Mouse (Mus musculus) midbrain, embryonic 11.5 days (tissue): ENCODE measurements at regions not wholly inside any gene's neighbourhood (a gene's known extent, or its start where the extent isn't known, plus 50 kb on each side); places are given as distances from the start of the nearest gene placed in this dataset.
"Not testable (repeated sequence)": the region's sequence is repeated elsewhere in the genome, so short reads cannot be mapped to it uniquely, and the experiment has no call there.

Experiments
- ATAC-seq: fragments of 200-750 bp; cut with Nextera tagmentation; 2 replicates; pipeline ENCODE4 v1.8.0; 2017; ENCODE audit warnings: moderate TSS enrichment, moderate library complexity; ENCODE audit not compliant: low FRiP score
- DNase-seq: peaks from one replicate; pipeline ENCODE4 v3.0.0; 2015; ENCODE audit warnings: low spot score; ENCODE audit errors: missing footprints
- H3K27ac ChIP-seq: fragments of 300-500 bp; sonication (generic); 2 replicates; pipeline ENCODE4 v1.5.1; 2014; ENCODE audit warnings: low read depth, low read length
- H3K27me3 ChIP-seq: fragments of 300-500 bp; sonication (generic); 2 replicates; pipeline ENCODE4 v1.6.1; 2014; ENCODE audit warnings: mild to moderate bottlenecking, low read length, moderate library complexity, mixed read lengths; ENCODE audit not compliant: control insufficient read depth, insufficient read depth
- H3K36me3 ChIP-seq: fragments of 300-500 bp; sonication (generic); 2 replicates; pipeline ENCODE4 v1.6.1; 2014; ENCODE audit warnings: mild to moderate bottlenecking, low read length, moderate library complexity, mixed read lengths; ENCODE audit not compliant: control insufficient read depth, insufficient read depth
- H3K4me1 ChIP-seq: fragments of 300-500 bp; sonication (generic); 2 replicates; pipeline ENCODE4 v1.6.1; 2014; ENCODE audit warnings: low read length; ENCODE audit not compliant: control insufficient read depth, insufficient read depth
- H3K4me2 ChIP-seq: fragments of 300-500 bp; sonication (generic); 2 replicates; pipeline ENCODE4 v1.6.1; 2014; ENCODE audit warnings: mild to moderate bottlenecking, moderate library complexity
- H3K4me3 ChIP-seq: fragments of 300-500 bp; sonication (generic); 2 replicates; pipeline ENCODE4 v1.5.1; 2014; ENCODE audit warnings: low read depth, low read length
- H3K9ac ChIP-seq: fragments of 300-500 bp; sonication (generic); 2 replicates; pipeline ENCODE4 v1.6.1; 2014; ENCODE audit warnings: low read length
- H3K9me3 ChIP-seq: fragments of 300-500 bp; sonication (generic); 2 replicates; pipeline ENCODE4 v1.6.1; 2016; ENCODE audit warnings: low read length; ENCODE audit not compliant: control insufficient read depth
- WGBS: fragments of 180-500 bp; shearing (Covaris S2); extraction: QIAGEN DNeasy Blood & Tissue Kit; methylation state at CpG from one replicate; pipeline ENCODE4 v1.1.7; 2014; 5-methylcytosine and 5-hydroxymethylcytosine counted together

DNA sequence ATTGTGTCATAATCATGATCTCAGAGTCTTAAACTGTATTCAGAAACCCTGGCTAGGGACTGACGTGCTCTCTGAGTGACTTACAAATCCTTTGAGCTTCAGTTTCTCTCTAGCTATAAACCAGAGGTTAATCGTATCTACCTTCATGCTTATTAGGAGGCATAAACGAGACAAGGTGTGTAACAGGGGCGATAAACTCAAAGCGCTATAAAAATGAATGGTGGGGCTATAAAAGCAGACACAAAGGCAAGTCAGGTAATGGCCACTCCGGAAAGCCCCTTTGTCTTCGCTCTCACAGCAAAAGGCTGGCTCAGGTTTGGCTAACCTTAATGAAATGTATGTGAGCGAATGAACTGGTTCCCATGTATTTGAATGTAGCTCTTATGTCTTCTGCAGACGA lies 94.6 kb downstream of the Gm9817 start:
- H3K4me3 ChIP-seq: no peak overlapping the region
- no peaks in the 10 kb centered on the region for H3K4me1 ChIP-seq
- H3K36me3 ChIP-seq: no peaks in the 10 kb centered on the region
- no peak overlapping the region for H3K9ac ChIP-seq
- DNase-seq (no peak), ATAC-seq (no peak)
- WGBS: 92% methylated on average over 9 of the region's 9 CpGs
- H3K27ac ChIP-seq: no peak overlapping the region
- H3K4me2 ChIP-seq: no peak overlapping the region
- H3K27me3 ChIP-seq: no peaks in the 10 kb centered on the region
- H3K9me3 ChIP-seq: no peaks in the 10 kb centered on the region

DNA sequence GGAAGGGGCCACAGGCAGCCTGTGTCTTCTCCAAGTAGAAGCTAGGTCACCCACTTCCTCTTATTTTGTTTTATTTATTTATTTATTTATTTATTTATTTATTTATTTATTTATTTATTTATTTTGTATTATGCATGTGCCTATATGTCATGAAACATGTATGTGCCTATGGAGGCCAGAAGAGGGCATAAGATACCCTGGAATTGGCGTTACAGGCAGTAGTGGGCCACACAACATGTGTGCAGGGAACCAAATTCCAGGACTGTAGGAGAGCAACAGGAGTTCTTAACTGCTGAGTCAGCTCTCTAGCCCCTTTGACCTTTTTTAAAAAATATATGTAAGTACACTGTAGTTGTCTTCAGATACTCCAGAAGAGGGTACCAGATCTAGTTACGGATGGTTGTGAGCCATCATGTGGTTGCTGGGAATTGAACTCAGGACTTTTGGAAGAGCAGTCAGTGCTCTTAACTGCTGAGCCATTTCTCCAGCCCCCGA lies 97.3 kb downstream of the Gm9817 start:
- H3K27me3 ChIP-seq, ATAC-seq, H3K4me3 ChIP-seq, H3K9me3 ChIP-seq, H3K27ac ChIP-seq, H3K4me1 ChIP-seq, H3K9ac ChIP-seq, DNase-seq, H3K4me2 ChIP-seq, H3K36me3 ChIP-seq: not testable (repeated sequence)
- WGBS: 85% methylated on average over 3 of the region's 3 CpGs

DNA sequence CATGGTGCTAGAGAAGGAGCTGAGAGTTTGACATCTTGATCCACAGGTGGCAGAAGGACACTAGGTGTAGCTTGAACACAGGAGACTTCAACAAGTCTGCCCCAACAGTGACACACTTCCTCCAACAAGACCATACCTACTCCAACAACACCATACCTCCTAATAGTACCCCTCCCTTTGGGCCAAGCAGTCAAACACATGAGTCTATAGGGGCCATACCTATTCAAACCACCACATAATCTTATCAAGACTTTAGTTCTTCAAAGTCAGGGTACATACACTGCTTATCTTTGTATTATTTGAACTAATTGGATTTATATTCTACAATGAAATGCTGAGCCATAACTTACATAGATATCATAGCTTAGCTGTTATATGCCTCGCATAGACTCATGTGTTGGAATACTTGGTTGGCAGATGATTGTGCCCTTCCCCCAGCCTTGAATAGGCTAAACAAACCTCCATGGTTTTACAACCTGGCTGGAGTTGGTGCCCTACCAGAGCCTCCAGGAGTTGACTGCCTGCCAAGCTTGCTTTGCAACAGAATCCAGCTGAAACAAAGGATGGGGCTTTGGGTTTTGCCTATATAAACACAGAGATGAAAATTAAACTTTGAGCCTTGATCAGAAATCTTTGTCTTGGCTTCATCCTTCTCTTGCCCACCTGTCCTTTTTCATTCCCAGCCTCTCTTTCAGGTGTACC lies 103.2 kb downstream of the Gm9817 start:
- 97% methylated on average over 1 of the region's 1 CpGs for WGBS

DNA sequence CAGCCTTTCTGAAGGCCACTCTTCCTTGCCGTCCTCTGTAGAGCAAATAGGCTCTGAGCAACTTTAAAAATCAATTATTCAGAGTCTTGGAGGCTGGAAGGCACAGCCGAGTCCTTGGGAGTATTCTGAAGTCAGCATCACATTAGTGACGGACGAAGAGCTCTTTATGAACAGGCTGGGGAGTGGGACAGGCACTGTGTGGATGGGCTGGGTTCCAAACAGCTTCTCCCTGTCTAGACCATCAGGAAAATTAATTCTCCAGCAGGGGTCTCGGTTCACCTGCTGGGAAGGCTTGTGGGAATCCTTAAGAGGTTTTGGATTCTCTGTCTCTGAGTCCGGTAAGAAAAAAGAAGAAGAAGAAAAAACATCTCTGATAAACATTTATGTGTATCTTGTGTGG lies 110.9 kb downstream of the Gm9817 start:
- WGBS: 51% methylated on average over 6 of the region's 6 CpGs
- no peak for DNase-seq
- Histone ChIP-seq H3K4me3 (no peak overlapping the region), H3K9me3 (no peaks in the 10 kb centered on the region), H3K4me2 (no peak overlapping the region), H3K4me1 (no peaks in the 10 kb centered on the region), H3K27me3 (no peaks in the 10 kb centered on the region), H3K9ac (no peak overlapping the region), H3K27ac (no peak overlapping the region), H3K36me3 (no peaks in the 10 kb centered on the region)
- ATAC-seq: no peak

More for the DNA sequence above, 103.2 kb downstream of the Gm9817 start:
- no peak overlapping the region for H3K4me3 ChIP-seq
- H3K4me2 ChIP-seq: no peak overlapping the region
- DNase-seq: no peak
- H3K27ac ChIP-seq: no peak overlapping the region
- H3K4me1 ChIP-seq: no peaks in the 10 kb centered on the region
- H3K27me3 ChIP-seq: no peaks in the 10 kb centered on the region
- no peaks in the 10 kb centered on the region for H3K9me3 ChIP-seq
- H3K9ac ChIP-seq: no peak overlapping the region
- no peak for ATAC-seq
- no peaks in the 10 kb centered on the region for H3K36me3 ChIP-seq

DNA sequence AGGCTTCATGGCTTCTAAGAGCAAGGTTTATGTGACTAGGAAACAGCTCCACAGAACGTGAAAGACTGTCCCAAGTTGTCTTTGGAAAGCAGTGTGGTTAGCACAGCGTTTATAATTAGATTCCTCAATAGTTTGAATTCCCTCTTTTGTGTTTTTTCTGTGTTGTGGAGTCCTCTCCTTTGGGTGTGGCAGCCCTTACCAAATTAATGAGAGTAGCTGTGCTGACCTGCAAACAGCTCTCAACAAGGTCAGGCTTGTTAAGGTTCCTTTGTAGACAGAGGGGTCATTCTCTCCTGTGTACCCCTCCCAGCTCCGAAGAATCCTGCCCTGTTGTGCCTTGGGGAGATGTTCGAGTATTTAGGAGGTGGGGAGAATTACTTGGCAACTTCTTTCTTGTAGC lies 111.7 kb downstream of the Gm9817 start:
- no peaks in the 10 kb centered on the region for H3K4me1 ChIP-seq
- no peaks in the 10 kb centered on the region for H3K27me3 ChIP-seq
- no peak for DNase-seq
- H3K9me3 ChIP-seq: no peaks in the 10 kb centered on the region
- no peak overlapping the region for H3K4me2 ChIP-seq
- no peak overlapping the region for H3K4me3 ChIP-seq
- whole genome bisulfite sequencing: 69% methylated on average over 4 of the region's 4 CpGs
- ATAC-seq: no peak
- H3K36me3 ChIP-seq: no peaks in the 10 kb centered on the region
- H3K9ac ChIP-seq: no peak overlapping the region
- H3K27ac ChIP-seq: no peak overlapping the region

DNA sequence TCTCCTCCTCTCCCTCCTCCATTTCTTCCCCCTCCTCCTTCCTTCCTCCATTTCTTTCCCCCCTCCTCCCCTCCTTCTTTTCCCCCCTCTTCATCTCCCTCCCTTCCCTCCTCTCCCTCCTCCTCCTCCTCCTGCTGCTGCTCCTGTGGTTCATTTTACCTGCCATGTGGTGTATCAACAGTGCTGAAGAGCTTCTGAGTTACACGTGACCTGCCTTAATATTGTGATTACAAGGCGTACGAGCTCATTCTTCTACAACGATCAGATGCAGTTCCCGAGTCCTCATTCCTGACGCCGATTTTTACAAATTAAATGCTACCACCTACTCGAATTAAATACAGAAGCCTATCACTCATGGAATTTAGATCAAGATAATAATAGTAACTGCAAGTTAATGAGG lies 113.6 kb downstream of the Gm9817 start:
- Histone ChIP-seq H3K36me3 (no peaks in the 10 kb centered on the region), H3K9me3 (no peaks in the 10 kb centered on the region), H3K27ac (no peak overlapping the region), H3K4me2 (no peak overlapping the region), H3K4me3 (no peak overlapping the region), H3K9ac (no peak overlapping the region), H3K4me1 (no peaks in the 10 kb centered on the region), H3K27me3 (no peaks in the 10 kb centered on the region)
- 81% methylated on average over 8 of the region's 8 CpGs for WGBS
- DNase-seq: no peak
- ATAC-seq: no peak

DNA sequence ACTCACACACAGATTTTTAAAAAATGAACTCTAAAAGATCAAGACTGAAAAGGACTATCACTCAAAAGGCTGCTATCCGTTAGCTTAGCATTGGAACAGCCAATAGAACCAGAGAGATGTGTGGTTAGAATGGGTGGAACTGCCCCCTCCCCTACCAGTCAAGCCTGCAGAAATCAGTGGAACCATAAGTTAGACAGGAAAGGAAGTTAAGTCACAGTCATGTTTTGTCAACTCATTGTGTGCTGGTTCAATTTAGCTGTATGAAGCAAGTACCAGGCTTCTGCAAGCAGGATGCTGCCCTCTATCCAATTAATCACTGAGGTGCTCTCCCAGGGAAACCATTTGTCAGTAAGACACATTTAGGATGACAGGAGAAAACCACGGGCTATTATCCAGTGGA lies 117.1 kb downstream of the Gm9817 start:
- Histone ChIP-seq H3K4me2 (no peak overlapping the region), H3K4me1 (no peaks in the 10 kb centered on the region), H3K4me3 (no peak overlapping the region), H3K27me3 (no peaks in the 10 kb centered on the region), H3K27ac (no peak overlapping the region), H3K36me3 (no peaks in the 10 kb centered on the region), H3K9me3 (no peaks in the 10 kb centered on the region), H3K9ac (no peak overlapping the region)
- DNase-seq: no peak
- ATAC-seq: no peak
- WGBS: 85% methylated on average over 2 of the region's 2 CpGs

DNA sequence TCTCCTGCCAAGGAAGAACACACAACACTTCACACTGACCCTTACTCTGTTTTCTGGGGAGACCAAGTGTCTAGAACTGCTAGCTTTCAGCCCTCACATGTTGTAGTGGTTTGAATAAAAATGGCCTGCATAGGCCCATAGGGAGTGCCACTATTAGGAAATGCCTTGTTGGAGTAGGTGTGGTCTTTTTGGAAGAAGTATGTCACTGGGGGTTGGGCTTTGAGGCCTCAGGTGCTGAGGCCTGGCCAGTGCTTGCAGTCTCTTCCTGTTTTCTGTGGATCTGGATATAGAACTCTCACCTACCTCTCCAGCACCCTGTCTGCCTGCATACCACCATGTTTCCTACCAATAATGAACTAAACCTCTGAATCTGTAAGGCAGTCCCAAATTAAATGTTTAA lies 117.9 kb downstream of the Gm9817 start:
- no peak for DNase-seq
- H3K9ac ChIP-seq: no peak overlapping the region
- no peaks in the 10 kb centered on the region for H3K4me1 ChIP-seq
- no peak overlapping the region for H3K4me3 ChIP-seq
- no peak for ATAC-seq
- H3K27ac ChIP-seq: no peak overlapping the region
- no peaks in the 10 kb centered on the region for H3K9me3 ChIP-seq
- H3K36me3 ChIP-seq: no peaks in the 10 kb centered on the region
- no peak overlapping the region for H3K4me2 ChIP-seq
- H3K27me3 ChIP-seq: no peaks in the 10 kb centered on the region

DNA sequence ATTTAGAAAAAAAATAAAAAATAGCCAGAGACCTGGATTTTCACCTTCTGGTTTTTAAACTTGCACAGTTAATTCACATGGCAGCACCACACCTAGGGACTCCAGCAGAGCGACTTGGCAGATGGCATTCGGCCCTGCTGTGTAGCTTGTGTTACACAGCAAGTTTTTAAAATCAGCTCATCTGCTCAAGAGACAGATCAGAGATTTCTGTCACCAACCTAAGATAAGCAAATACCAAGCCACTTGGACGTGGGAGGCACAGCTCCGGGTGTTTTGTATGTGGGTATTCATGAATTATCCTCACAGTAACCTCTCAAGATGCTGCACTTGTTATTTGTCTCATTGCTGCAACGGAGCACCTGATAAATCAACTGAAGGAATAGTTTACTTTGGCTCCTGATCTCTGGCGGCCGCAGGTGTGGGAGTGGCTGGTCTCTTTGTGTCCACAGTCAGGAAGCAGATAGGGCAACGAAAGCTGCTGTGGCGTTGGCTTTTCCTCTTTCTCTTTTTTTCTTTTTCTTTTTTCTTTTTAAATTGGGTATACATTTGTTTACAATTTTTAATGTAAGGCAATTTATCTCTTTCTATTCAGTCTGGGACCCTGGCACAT lies 122.1 kb downstream of the Gm9817 start:
- H3K27me3 ChIP-seq: no peaks in the 10 kb centered on the region
- H3K36me3 ChIP-seq: no peaks in the 10 kb centered on the region
- no peak overlapping the region for H3K4me2 ChIP-seq
- ATAC-seq (no peak), DNase-seq (no peak)
- 86% methylated on average over 9 of the region's 9 CpGs for WGBS
- no peak overlapping the region for H3K4me3 ChIP-seq
- no peaks in the 10 kb centered on the region for H3K9me3 ChIP-seq
- no peak overlapping the region for H3K9ac ChIP-seq
- H3K27ac ChIP-seq: no peak overlapping the region
- H3K4me1 ChIP-seq: no peaks in the 10 kb centered on the region
